Mouse (Mus musculus): ENCODE measurements around the gene Prkcb. TPM values are rescaled to one million over a fixed set of nuclear protein-coding genes. Genes with fewer than 3 reads are reported as not detected.

The Prkcb gene
- polyA plus RNA-seq, 1 experiment = 74.2 TPM

DNA sequence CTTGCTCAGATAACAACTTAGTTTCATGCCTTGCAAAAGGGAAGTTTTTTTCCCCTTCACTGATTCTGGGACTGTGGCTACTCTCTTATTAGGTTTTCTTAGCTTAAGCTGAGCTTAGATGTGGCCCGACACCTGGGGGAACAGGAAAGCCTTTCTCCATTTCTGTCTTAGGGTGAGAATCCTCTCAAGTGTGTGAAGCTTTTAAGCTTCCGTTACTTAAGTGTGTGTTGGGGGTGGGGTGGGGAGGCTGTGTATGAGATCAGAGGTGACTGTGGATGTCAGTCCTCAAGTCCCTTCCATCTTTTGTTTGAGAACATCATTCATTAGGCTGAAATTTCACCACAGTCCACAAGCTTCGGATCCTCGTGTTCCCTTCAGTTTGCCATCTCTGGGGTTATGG is 63.3 kb downstream of the Prkcb start:
- DNase-seq (ENCODE audit: low read depth) = no peak
- TF ChIP-seq POLR2A (IDR thresholded peaks at IDR 0.05; ENCODE audit: borderline replicate concordance, extremely low read depth, insufficient read depth, insufficient read length, poor library complexity, severe bottlenecking) (no peak), CTCF (IDR thresholded peaks at IDR 0.05; ENCODE audit: borderline replicate concordance, extremely low read depth, insufficient read depth, insufficient read length) (no peak)

DNA sequence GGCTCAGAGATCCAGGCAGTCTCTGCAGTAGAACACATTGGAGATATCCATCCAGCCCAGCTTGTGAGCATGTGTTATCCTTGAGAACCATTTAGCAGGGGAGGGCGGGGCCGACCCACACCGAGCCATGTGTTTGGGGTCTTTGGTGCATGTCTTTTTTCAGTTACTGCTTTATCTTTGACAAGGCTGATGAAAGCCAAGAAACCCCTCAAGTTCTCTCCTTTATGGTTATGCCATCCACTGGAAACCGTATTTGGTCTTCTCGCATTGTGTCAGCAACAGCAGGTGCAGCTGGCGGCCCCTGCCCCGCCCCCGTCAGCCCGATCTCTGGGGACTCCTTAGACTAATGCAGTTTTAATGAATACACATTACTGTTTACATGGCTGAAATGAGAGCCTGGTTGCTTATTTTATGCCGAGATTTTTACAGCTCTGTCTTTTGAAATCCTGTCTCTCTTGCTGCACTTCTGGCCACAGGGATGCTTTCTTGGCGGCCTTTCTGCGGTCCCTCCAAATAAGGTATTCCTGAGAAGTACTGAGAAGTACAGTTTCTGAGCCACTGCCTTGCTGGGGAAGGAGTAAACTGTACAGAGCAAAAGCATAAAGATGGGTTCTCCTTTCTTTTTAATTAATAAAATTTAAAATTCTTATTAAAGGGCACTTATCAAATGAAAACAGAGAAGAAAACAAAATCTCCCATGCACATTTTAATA is 64.2 kb downstream of the Prkcb start:
- no peak for TF ChIP-seq POLR2A (IDR thresholded peaks at IDR 0.05; ENCODE audit: borderline replicate concordance, extremely low read depth, insufficient read depth, insufficient read length, poor library complexity, severe bottlenecking)
- no peak for TF ChIP-seq CTCF (IDR thresholded peaks at IDR 0.05; ENCODE audit: borderline replicate concordance, extremely low read depth, insufficient read depth, insufficient read length)
- peak; percentile 87 for DNase-seq (ENCODE audit: low read depth)

DNA sequence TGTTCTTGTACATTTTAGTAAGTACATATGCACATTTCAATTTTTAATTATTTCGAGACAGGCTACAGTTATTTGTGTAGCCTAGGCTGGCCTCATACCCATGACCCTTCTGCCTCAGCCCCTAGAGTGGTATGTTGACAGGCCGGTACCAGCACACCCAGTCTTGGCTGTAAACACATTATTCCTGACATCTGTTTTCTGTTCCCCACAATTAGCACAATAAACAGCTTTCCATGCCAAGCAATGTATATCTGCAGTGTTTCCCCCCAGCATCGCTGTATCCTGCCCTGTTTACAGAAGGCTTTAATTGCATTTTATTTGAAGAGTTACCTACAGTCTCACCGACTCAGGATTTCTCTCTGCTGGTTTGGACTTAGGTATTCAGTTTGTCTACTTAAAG is 64.8 kb downstream of the Prkcb start:
- TF ChIP-seq CTCF (IDR thresholded peaks at IDR 0.05; ENCODE audit: borderline replicate concordance, extremely low read depth, insufficient read depth, insufficient read length) = no peak
- TF ChIP-seq POLR2A (IDR thresholded peaks at IDR 0.05; ENCODE audit: borderline replicate concordance, extremely low read depth, insufficient read depth, insufficient read length, poor library complexity, severe bottlenecking) = no peak

DNA sequence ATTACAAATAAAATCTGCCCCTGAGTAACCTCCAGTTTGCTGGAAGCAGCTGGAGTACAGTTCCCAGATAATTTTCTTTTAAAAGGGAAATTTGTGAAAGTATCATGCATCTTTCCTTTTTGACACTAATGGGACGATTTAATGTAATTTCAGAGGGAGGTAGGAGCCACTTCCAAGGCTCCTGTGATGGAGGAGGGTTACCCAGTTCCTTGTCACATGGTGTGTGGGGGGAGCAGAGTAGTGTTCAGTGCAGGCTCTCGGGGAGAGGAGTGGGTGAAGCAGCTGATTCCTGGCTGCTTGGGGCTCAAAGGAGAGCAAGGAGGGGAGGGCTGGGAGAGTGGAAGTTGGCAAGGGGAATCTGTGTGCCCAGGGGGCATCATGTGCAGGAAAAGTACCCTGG is 68.4 kb downstream of the Prkcb start:
- peak; percentile 56 for DNase-seq (ENCODE audit: low read depth)
- no peak for TF ChIP-seq CTCF (IDR thresholded peaks at IDR 0.05; ENCODE audit: borderline replicate concordance, extremely low read depth, insufficient read depth, insufficient read length)
- no peak for TF ChIP-seq POLR2A (IDR thresholded peaks at IDR 0.05; ENCODE audit: borderline replicate concordance, extremely low read depth, insufficient read depth, insufficient read length, poor library complexity, severe bottlenecking)

More for the DNA sequence above, 64.8 kb downstream of the Prkcb start:
- DNase-seq (ENCODE audit: low read depth) = peak; percentile 40

DNA sequence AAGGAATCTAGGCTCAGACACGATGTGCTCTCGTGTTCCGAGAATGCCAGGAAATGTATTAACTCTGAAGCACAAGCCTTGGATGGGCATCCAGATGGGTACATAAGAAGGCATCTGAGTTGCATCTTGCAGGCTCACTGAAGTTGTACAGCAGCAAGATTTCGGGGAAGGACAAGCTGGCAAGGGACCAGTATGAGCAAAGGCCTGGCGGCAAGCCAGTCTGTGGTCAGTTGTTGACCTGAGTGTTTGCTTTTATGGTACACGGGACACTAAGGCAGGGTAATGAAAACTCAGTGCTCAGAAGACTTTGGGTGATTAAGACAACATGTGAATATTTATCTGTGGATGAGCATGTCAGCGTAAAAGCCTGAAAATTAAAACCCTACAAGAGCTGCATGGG is 69.3 kb downstream of the Prkcb start:
- DNase-seq (ENCODE audit: low read depth) = no peak
- TF ChIP-seq POLR2A (IDR thresholded peaks at IDR 0.05; ENCODE audit: borderline replicate concordance, extremely low read depth, insufficient read depth, insufficient read length, poor library complexity, severe bottlenecking) = no peak

DNA sequence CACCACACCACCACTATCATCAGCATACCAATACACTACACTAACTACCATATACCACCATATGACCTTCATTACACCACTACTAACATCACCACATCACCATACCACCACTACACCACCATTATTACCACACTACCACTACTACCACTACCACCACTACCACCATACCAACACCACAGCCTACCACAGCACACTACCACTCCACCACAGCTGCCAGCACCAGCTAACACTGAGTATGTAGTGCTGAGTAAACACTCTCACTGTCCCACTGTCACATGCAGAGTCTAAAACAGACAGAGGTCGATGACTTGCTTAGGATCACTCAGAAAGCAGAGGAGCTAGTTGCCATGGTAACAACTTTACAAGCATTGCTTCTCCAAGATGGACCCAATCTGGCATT is 78.1 kb downstream of the Prkcb start:
- no peak for DNase-seq (ENCODE audit: low read depth)
- no peak for TF ChIP-seq POLR2A (IDR thresholded peaks at IDR 0.05; ENCODE audit: borderline replicate concordance, extremely low read depth, insufficient read depth, insufficient read length, poor library complexity, severe bottlenecking)
- TF ChIP-seq CTCF (IDR thresholded peaks at IDR 0.05; ENCODE audit: borderline replicate concordance, extremely low read depth, insufficient read depth, insufficient read length) = no peak

DNA sequence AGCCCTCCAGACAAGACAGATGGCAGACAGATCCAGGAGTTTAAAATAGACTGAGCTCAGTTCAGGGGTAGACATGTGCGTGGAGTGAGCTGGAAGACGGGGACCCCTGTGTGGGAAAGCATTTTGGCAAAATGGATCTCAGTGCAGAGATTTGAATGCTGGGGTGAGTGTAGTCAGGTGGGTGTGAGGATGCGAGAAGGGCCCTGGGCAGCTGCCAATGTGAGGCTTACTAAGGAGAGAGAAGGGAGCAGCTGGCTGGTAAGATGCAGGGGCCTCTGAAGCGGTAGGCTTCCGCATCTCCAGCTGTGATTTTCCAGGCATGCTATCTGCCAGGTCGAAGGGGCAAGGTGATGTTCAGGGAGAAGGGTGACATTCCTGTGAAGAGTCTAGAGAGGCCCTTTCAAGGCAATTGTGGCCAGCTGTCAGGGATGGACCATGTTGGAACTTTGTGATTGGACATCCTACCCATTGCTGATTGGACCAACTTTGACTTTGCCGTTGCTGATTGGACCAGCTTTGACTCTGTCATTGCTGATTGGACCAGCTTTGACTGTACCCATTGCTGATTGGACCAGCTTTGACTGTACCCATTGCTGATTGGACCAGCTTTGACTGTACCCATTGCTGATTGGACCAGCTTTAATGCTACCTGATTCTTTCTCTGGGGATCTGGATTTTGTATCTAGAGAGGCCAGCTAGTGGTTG is 78.9 kb downstream of the Prkcb start:
- DNase-seq (ENCODE audit: low read depth) = no peak
- TF ChIP-seq POLR2A (IDR thresholded peaks at IDR 0.05; ENCODE audit: borderline replicate concordance, extremely low read depth, insufficient read depth, insufficient read length, poor library complexity, severe bottlenecking) (no peak), CTCF (IDR thresholded peaks at IDR 0.05; ENCODE audit: borderline replicate concordance, extremely low read depth, insufficient read depth, insufficient read length) (no peak)

DNA sequence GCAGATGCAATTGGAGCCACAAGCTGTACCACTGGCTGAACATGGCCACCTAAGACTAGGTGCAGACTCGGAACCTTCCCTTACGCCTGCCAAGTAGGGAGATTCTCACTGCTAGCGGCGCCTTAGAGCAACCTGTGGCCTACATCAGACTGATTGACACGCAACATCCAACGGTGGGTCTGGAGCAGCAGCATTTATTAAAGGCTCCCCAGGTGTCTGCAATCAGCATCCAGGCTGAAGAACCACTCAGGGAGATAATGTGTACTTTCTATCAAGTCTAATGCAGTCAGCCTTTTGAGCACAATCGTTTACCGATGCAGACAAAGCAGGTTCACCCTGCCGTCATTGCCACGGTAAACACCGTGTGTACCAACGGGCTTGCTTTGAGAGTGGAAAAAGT is 81.9 kb downstream of the Prkcb start:
- TF ChIP-seq CTCF (IDR thresholded peaks at IDR 0.05; ENCODE audit: borderline replicate concordance, extremely low read depth, insufficient read depth, insufficient read length) = no peak
- TF ChIP-seq POLR2A (IDR thresholded peaks at IDR 0.05; ENCODE audit: borderline replicate concordance, extremely low read depth, insufficient read depth, insufficient read length, poor library complexity, severe bottlenecking) = no peak
- DNase-seq (ENCODE audit: low read depth) = peak; percentile 52

DNA sequence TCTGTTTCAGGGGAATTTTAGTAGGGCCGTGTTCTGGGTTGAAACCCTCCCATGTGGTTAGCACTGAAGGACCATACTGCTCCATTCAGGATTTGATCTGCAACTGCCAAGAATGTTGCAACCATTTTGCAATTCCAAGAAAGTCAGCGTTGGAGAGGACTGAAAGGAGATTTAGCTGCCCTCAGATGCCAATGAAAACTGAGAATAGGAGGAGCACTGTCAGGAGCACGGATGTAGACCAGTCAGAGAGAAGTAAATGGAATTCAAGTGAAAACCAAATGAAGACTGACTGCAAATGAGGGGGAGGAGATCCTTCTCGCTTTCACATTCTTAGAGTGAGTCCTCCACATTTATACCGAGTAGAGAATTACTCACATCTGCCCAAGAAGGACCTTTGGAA is 83.4 kb downstream of the Prkcb start:
- TF ChIP-seq CTCF (IDR thresholded peaks at IDR 0.05; ENCODE audit: borderline replicate concordance, extremely low read depth, insufficient read depth, insufficient read length) (no peak), POLR2A (IDR thresholded peaks at IDR 0.05; ENCODE audit: borderline replicate concordance, extremely low read depth, insufficient read depth, insufficient read length, poor library complexity, severe bottlenecking) (no peak)
- no peak for DNase-seq (ENCODE audit: low read depth)

DNA sequence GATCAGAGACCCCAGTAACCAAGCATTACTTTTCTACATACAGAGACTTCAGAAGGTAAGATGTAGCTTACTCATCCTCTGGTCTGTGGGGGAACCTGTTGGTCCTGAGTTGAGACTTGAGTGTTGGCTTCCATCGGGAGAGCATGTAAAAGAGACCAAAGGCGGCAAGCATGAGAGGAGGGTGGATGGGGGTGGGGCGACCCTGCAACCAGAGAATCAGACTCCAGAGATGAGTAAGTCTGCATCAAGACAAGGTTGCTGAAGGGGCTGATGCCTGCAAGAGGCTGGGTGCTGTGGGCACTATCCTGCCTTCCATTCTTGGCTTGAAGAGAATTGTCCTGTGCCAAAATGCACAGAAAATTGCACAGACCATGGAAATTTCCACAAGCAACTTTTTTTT is 83.8 kb downstream of the Prkcb start:
- no peak for TF ChIP-seq POLR2A (IDR thresholded peaks at IDR 0.05; ENCODE audit: borderline replicate concordance, extremely low read depth, insufficient read depth, insufficient read length, poor library complexity, severe bottlenecking)
- no peak for TF ChIP-seq CTCF (IDR thresholded peaks at IDR 0.05; ENCODE audit: borderline replicate concordance, extremely low read depth, insufficient read depth, insufficient read length)
- DNase-seq (ENCODE audit: low read depth) = no peak

DNA sequence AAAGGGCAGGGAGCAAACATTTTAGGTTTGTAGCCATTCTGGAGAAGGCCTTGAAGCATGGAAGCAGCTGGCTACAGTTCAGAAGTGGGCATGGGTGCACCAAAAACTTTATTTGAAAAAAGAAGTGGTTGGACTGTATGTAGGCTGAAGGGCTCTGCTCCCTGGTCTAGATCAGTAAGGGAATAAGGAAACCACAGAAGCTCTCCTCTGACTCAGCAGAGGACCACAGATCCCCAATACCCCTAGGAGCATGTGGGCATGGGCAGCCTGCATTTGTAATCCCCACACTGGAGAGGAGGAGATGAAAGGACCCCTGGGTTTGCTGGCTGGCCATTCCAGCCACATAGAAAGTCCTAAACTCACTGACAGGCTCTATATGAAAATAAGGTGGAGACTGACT is 88.3 kb downstream of the Prkcb start:
- no peak for DNase-seq (ENCODE audit: low read depth)
- no peak for TF ChIP-seq POLR2A (IDR thresholded peaks at IDR 0.05; ENCODE audit: borderline replicate concordance, extremely low read depth, insufficient read depth, insufficient read length, poor library complexity, severe bottlenecking)
- no peak for TF ChIP-seq CTCF (IDR thresholded peaks at IDR 0.05; ENCODE audit: borderline replicate concordance, extremely low read depth, insufficient read depth, insufficient read length)

DNA sequence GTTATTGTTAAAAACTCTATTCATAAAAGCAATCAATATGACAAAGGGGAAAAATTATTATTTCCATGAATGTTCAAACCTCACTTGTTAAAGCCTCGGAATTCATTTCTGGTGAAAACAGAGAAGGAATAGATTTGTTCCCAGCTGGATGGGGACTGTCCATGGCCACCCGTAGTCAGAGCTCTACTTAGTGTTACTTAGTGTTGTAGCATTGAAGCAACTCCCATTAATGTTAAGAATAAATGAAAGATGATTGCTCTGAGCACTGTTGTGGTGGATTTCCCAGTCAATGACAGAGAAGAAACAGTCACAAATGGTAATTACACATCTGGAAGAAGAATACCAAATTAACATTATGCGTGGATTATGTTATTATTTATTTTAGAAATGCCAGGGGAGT is 89.4 kb downstream of the Prkcb start:
- DNase-seq (ENCODE audit: low read depth) = peak; percentile 37
- TF ChIP-seq CTCF (IDR thresholded peaks at IDR 0.05; ENCODE audit: borderline replicate concordance, extremely low read depth, insufficient read depth, insufficient read length) (no peak), POLR2A (IDR thresholded peaks at IDR 0.05; ENCODE audit: borderline replicate concordance, extremely low read depth, insufficient read depth, insufficient read length, poor library complexity, severe bottlenecking) (no peak)
